In genomic region chr16:16584409-16585032, GRCm38 (mm10) we compare ENCODE assay signal across 8 mouse cellular contexts. TPM values are rescaled to one million over a fixed set of nuclear protein-coding genes. Genes with fewer than 3 reads are reported as not detected.
DNase-seq lines count a peak whose midpoint lies in the region; ATAC-seq lines count a peak whose summit lies in the region.

No protein-coding gene starts in this region.

- WGBS in heart, embryonic 11.5 days (ENCODE audit: insufficient replicate concordance): 65% methylated on average over 4 of the region's 4 CpGs
- 74% methylated on average over 4 of the region's 4 CpGs for WGBS in intestine, embryonic 15.5 days
- WGBS in midbrain, embryonic 14.5 days: 80% methylated on average over 4 of the region's 4 CpGs

- no peaks in the 10 kb centered on the region for H3K9me3 ChIP-seq in heart, embryonic 11.5 days (replicated peaks; ENCODE audit: control insufficient read depth, low read length)
- no peaks in the 10 kb centered on the region for H3K9me3 ChIP-seq in intestine, embryonic 15.5 days
- no peaks in the 10 kb centered on the region for H3K9me3 ChIP-seq in midbrain, embryonic 14.5 days (ENCODE audit: control insufficient read depth, low read length)

- no peak overlapping the region for H3K27ac ChIP-seq in heart, embryonic 11.5 days (ENCODE audit: low read depth, low read length)
- H3K27ac ChIP-seq in intestine, embryonic 15.5 days: no peak overlapping the region
- no peak overlapping the region for H3K27ac ChIP-seq in midbrain, embryonic 14.5 days (replicated peaks; ENCODE audit: low read depth, low read length)

- intact Hi-C loops in gastrocnemius, postnatal 14 days (cut with DNase I; ENCODE audit: low total_unique reads): loop anchor here (10.0 kb wide), 1 partner anchor 200 kb away; no protein-coding TSS in a partner anchor
- intact Hi-C loops in left cerebral cortex, postnatal 36 days (cut with DNase I): loop anchor here (10.0 kb wide), 2 partner anchors 100 to 230 kb away; partner anchors contain the start of gene Dnm1l

- H3K9ac ChIP-seq in heart, embryonic 11.5 days (ENCODE audit: low read depth, low read length): no peak overlapping the region
- no peak overlapping the region for H3K9ac ChIP-seq in intestine, embryonic 15.5 days
- H3K9ac ChIP-seq in midbrain, embryonic 14.5 days (replicated peaks; ENCODE audit: low read length): no peak overlapping the region

- H3K4me3 ChIP-seq in heart, embryonic 11.5 days (ENCODE audit: low read depth, low read length): no peak overlapping the region
- H3K4me3 ChIP-seq in intestine, embryonic 15.5 days (replicated peaks): no peak overlapping the region
- no peak overlapping the region for H3K4me3 ChIP-seq in midbrain, embryonic 14.5 days (replicated peaks; ENCODE audit: low read depth, low read length)

- no peaks in the 10 kb centered on the region for H3K27me3 ChIP-seq in heart, embryonic 11.5 days (ENCODE audit: control insufficient read depth, insufficient read depth, low read length)
- no peaks in the 10 kb centered on the region for H3K27me3 ChIP-seq in intestine, embryonic 15.5 days (replicated peaks)
- no peaks in the 10 kb centered on the region for H3K27me3 ChIP-seq in midbrain, embryonic 14.5 days (ENCODE audit: control insufficient read depth, insufficient read depth, low read length)

- H3K4me2 ChIP-seq in heart, embryonic 11.5 days: no peak overlapping the region
- H3K4me2 ChIP-seq in intestine, embryonic 15.5 days (replicated peaks): no peak overlapping the region
- H3K4me2 ChIP-seq in midbrain, embryonic 14.5 days (ENCODE audit: low read length): no peak overlapping the region

- no peak for ATAC-seq in heart, embryonic 11.5 days (replicated peaks; ENCODE audit: insufficient number of reproducible peaks, low FRiP score, low TSS enrichment)
- peak; percentile 88 for ATAC-seq in intestine, embryonic 15.5 days
- ATAC-seq in midbrain, embryonic 14.5 days (ENCODE audit: low FRiP score, low TSS enrichment): peak; percentile 88; the same call in 1 of the 2 replicates

- DNase-seq in heart, adult 11 months: peak; percentile 89
- DNase-seq in cerebellum, postnatal 4 days (ENCODE audit: low spot score in 2 of 2): peak; percentile 35 to 74
- peak; percentile 61 for DNase-seq in gastrocnemius, postnatal 14 days
- DNase-seq in left cerebral cortex, postnatal 36 days (ENCODE audit: low spot score in 2 of 2): peak; percentile 28 to 45
- peak; percentile 95 for DNase-seq in midbrain, embryonic 14.5 days
- DNase-seq in spleen, adult 18-20 months: peak; percentile 7 to 56

- H3K36me3 ChIP-seq in heart, embryonic 11.5 days (ENCODE audit: control insufficient read depth, insufficient read depth, low read length): no peaks in the 10 kb centered on the region
- no peaks in the 10 kb centered on the region for H3K36me3 ChIP-seq in intestine, embryonic 15.5 days
- no peaks in the 10 kb centered on the region for H3K36me3 ChIP-seq in midbrain, embryonic 14.5 days (ENCODE audit: control insufficient read depth, insufficient read depth, low read length)

- H3K4me1 ChIP-seq in heart, embryonic 11.5 days (ENCODE audit: control insufficient read depth, insufficient read depth, low read length): no peaks in the 10 kb centered on the region
- no peaks in the 10 kb centered on the region for H3K4me1 ChIP-seq in intestine, embryonic 15.5 days (replicated peaks)
- no peaks in the 10 kb centered on the region for H3K4me1 ChIP-seq in midbrain, embryonic 14.5 days (ENCODE audit: control insufficient read depth, insufficient read depth, low read length)

RNA-seq across cellular contexts. Expression of gene Fgd4, which starts 15.8 kb away (rescaled TPM):
- 9.2 and 11.3 TPM in 2 replicates for polyA plus RNA-seq in heart, embryonic 11.5 days (2014; fragmentation: Nextera tagmentation; extraction: Ambion mirVana)
- total RNA-seq in gastrocnemius, postnatal 14 days (2021): 10 to 100 TPM; 11.6 to 12.8 TPM
- 14.2 and 15.0 TPM in 2 replicates for polyA plus RNA-seq in intestine, embryonic 15.5 days (2015; fragmentation: Nextera tagmentation; extraction: Ambion mirVana)
- 10 to 100 TPM; 27.4 to 40.1 TPM for total RNA-seq in left cerebral cortex, postnatal 36 days (2021)
- 24.3 and 25.5 TPM in 2 replicates for polyA plus RNA-seq in midbrain, embryonic 14.5 days (2014; fragmentation: Nextera tagmentation; extraction: Ambion mirVana)

Comparison
In these comparisons a context has a peak if more than half of its experiments do, and no peak if none do; other contexts are left out.
1. DNase-seq: peak in every context shown above with its lines; median percentile 95 in midbrain, embryonic 14.5 days; 89 in heart, adult 11 months; 61 in gastrocnemius, postnatal 14 days; 54 in cerebellum, postnatal 4 days; 36 in left cerebral cortex, postnatal 36 days; 32 in spleen, adult 18-20 months.